Mouse (Mus musculus) mesoderm, embryonic 11.5 days (tissue): ENCODE measurements around the gene Wbp1.

Source experiments
- DNase-seq: peaks from one replicate; pipeline ENCODE4 v3.0.0-alpha.2; 2012; ENCODE audit warnings: low read depth, low spot score

Wbp1 gene

GRCm38 (mm10) chr6:83120930-83121862 lies at the start of gene Wbp1:
TSS of gene Wbp1 (minus strand) at chr6:83121559.
- peak; percentile 99 for DNase-seq

- no peak for DNase-seq
These were observed 49.7 kb upstream of the Wbp1 start for GRCm38 (mm10) chr6:83171063-83171462.

- no peak for DNase-seq
These were observed 48.5 kb upstream of the Wbp1 start for GRCm38 (mm10) chr6:83169872-83170271.

GRCm38 (mm10) chr6:83166243-83166630 lies 44.9 kb upstream of the Wbp1 start:
- DNase-seq, result no peak

GRCm38 (mm10) chr6:83165607-83166242 lies 44.4 kb upstream of the Wbp1 start, which contains the start of gene Dctn1:
TSS of gene Dctn1 (plus strand) at chr6:83165920.
- DNase-seq, result peak; percentile 95

- DNase-seq, result no peak
These were observed 43.8 kb upstream of the Wbp1 start for GRCm38 (mm10) chr6:83165026-83165606.

GRCm38 (mm10) chr6:83162701-83163100 lies 41.3 kb upstream of the Wbp1 start:
- peak; percentile 81 for DNase-seq

GRCm38 (mm10) chr6:83161921-83162641 lies 40.7 kb upstream of the Wbp1 start:
- no peak for DNase-seq

GRCm38 (mm10) chr6:83161442-83161841 lies 40.1 kb upstream of the Wbp1 start:
- no peak for DNase-seq

- DNase-seq, result peak; percentile 72
These were observed 38.1 kb upstream of the Wbp1 start for GRCm38 (mm10) chr6:83159456-83159855.

GRCm38 (mm10) chr6:83156259-83156684 lies 34.9 kb upstream of the Wbp1 start, which contains the start of the genes Wdr54 and 1700003E16Rik:
TSS of gene Wdr54 (minus strand) at chr6:83156397.
TSS of gene 1700003E16Rik (plus strand) at chr6:83156404.
- DNase-seq, result peak; percentile 93

- no peak for DNase-seq
These were observed 34.3 kb upstream of the Wbp1 start for GRCm38 (mm10) chr6:83155552-83156238.

- no peak for DNase-seq
These were observed 32.1 kb upstream of the Wbp1 start for GRCm38 (mm10) chr6:83153485-83153884.

- no peak for DNase-seq
These were observed 31.7 kb upstream of the Wbp1 start for GRCm38 (mm10) chr6:83153038-83153437.

- no peak for DNase-seq
These were observed 30.4 kb upstream of the Wbp1 start for GRCm38 (mm10) chr6:83151721-83152120.

- no peak for DNase-seq
These were observed 25.9 kb upstream of the Wbp1 start for GRCm38 (mm10) chr6:83147280-83147679.

- no peak for DNase-seq
These were observed 24.4 kb upstream of the Wbp1 start for GRCm38 (mm10) chr6:83145805-83146204.

- no peak for DNase-seq
These were observed 23.9 kb upstream of the Wbp1 start for GRCm38 (mm10) chr6:83145209-83145608.

GRCm38 (mm10) chr6:83142886-83143285 lies 21.5 kb upstream of the Wbp1 start:
- DNase-seq, result no peak

- DNase-seq, result no peak
These were observed 20.9 kb upstream of the Wbp1 start for GRCm38 (mm10) chr6:83142211-83142731.

- no peak for DNase-seq
These were observed 20.3 kb upstream of the Wbp1 start for GRCm38 (mm10) chr6:83141636-83142035.
